Mouse (Mus musculus): Measurements from ENCODE around the gene Irf1.

GRCm38 (mm10) chr11:53809354-53809753 lies 39.5 kb downstream of the Irf1 start:
- no peak for TF ChIP-seq CTCF (IDR thresholded peaks at IDR 0.05; ENCODE audit: borderline replicate concordance, extremely low read depth, insufficient read depth, insufficient read length)
- TF ChIP-seq POLR2A (IDR thresholded peaks at IDR 0.05; ENCODE audit: borderline replicate concordance, extremely low read depth, insufficient read depth, insufficient read length, poor library complexity, severe bottlenecking): no peak
